Mouse (Mus musculus) hindbrain, embryonic 13.5 days (tissue): ENCODE measurements around the gene St7. TPM values are rescaled to one million over a fixed set of nuclear protein-coding genes. Genes with fewer than 3 reads are reported as not detected.
A peak's percentile ranks its signal among the peaks of the same experiment; 100 is the strongest.

Experiments
- ATAC-seq: fragments of 200-750 bp; cut with Nextera tagmentation; 2 replicates; pipeline ENCODE4 v1.8.0; 2017; ENCODE audit warnings: moderate TSS enrichment; ENCODE audit not compliant: low FRiP score
- H3K27ac ChIP-seq: fragments of 300-500 bp; sonication (generic); 2 replicates; pipeline ENCODE4 v1.5.1; 2015; ENCODE audit warnings: inconsistent platforms, mild to moderate bottlenecking, moderate library complexity
- H3K27me3 ChIP-seq: fragments of 300-500 bp; sonication (generic); 2 replicates; pipeline ENCODE4 v1.6.1; 2015; ENCODE audit warnings: mild to moderate bottlenecking, inconsistent platforms
- H3K36me3 ChIP-seq: fragments of 300-500 bp; sonication (generic); 2 replicates; pipeline ENCODE4 v1.6.1; 2015; ENCODE audit warnings: mild to moderate bottlenecking, inconsistent platforms
- H3K4me1 ChIP-seq: fragments of 300-500 bp; sonication (generic); replicated peaks from 2 replicates; pipeline ENCODE4 v1.6.1; 2015; ENCODE audit warnings: inconsistent platforms
- H3K4me2 ChIP-seq: fragments of 300-500 bp; sonication (generic); 2 replicates; pipeline ENCODE4 v1.6.1; 2015; ENCODE audit warnings: inconsistent platforms, mild to moderate bottlenecking, moderate library complexity
- H3K4me3 ChIP-seq: fragments of 300-500 bp; sonication (generic); 2 replicates; pipeline ENCODE4 v1.5.1; 2015; ENCODE audit warnings: mild to moderate bottlenecking, inconsistent platforms
- H3K9ac ChIP-seq: fragments of 300-500 bp; sonication (generic); 2 replicates; pipeline ENCODE4 v1.6.1; 2015; ENCODE audit warnings: mild to moderate bottlenecking, inconsistent platforms
- H3K9me3 ChIP-seq: fragments of 300-500 bp; sonication (generic); 2 replicates; pipeline ENCODE4 v1.6.1; 2016; ENCODE audit warnings: inconsistent platforms
- WGBS: fragments of 180-500 bp; shearing (Covaris S2); methylation state at CpG from one replicate; pipeline ENCODE4 v1.1.7; 2015; 5-methylcytosine and 5-hydroxymethylcytosine counted together
- polyA plus RNA-seq: library from polyadenylated mRNA; unstranded; fragments of >200 nt; fragmentation: Nextera tagmentation; extraction: Ambion mirVana; gene quantifications from 2 replicates; pipeline ENCODE4 v1.2.1, GENCODE M21; 2015

St7 gene
- polyA plus RNA-seq, 1 experiment from 2014 or later = 57.8 TPM

DNA sequence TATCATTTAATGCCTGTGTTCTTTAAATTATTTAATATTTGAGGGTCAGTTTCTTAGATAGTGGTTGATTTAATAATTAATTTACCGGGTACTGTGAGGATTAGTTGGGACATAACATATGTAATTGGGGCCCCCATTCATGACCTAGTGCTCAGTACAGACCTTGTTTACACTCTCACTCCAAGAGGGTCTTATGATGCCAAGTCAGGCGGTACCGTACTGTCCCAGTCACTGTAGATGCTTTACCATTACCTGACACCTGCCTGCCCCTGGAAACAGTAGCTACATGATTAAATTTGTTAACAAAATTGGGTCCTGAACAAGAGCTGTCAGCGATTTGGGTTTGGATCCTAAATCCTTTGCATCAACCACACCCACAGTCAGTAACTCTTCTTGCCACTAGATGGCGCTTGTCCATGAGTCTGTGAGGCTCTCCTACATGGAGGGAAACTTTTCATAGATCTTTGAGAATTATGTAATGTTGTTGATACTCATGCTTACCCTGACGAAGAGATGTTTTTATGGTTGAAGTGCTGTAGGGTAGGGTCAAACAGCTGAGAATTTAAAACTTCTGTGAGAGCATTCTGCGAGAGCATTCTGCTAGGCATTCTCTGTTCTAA is 33.2 kb downstream of the St7 start:
- Histone ChIP-seq H3K9me3 (no peaks in the 10 kb centered on the region), H3K4me2 (no peak overlapping the region), H3K27me3 (no peaks in the 10 kb centered on the region), H3K9ac (no peak overlapping the region), H3K36me3 (no peaks in the 10 kb centered on the region), H3K4me3 (no peak overlapping the region), H3K4me1 (no peaks in the 10 kb centered on the region), H3K27ac (no peak overlapping the region)
- peak; percentile 66; the same call in 1 of the 2 replicates for ATAC-seq
- 48% methylated on average over 7 of the region's 7 CpGs for WGBS

GRCm38 (mm10) chr6:17727241-17727640 is 34.5 kb downstream of the St7 start:
- no peaks in the 10 kb centered on the region for H3K36me3 ChIP-seq
- H3K4me3 ChIP-seq = no peak overlapping the region
- H3K9me3 ChIP-seq = no peaks in the 10 kb centered on the region
- no peak overlapping the region for H3K9ac ChIP-seq
- H3K27ac ChIP-seq = no peak overlapping the region
- 89% methylated on average over 3 of the region's 3 CpGs for WGBS
- no peaks in the 10 kb centered on the region for H3K27me3 ChIP-seq
- H3K4me1 ChIP-seq = no peaks in the 10 kb centered on the region
- ATAC-seq = no peak
- no peak overlapping the region for H3K4me2 ChIP-seq

DNA sequence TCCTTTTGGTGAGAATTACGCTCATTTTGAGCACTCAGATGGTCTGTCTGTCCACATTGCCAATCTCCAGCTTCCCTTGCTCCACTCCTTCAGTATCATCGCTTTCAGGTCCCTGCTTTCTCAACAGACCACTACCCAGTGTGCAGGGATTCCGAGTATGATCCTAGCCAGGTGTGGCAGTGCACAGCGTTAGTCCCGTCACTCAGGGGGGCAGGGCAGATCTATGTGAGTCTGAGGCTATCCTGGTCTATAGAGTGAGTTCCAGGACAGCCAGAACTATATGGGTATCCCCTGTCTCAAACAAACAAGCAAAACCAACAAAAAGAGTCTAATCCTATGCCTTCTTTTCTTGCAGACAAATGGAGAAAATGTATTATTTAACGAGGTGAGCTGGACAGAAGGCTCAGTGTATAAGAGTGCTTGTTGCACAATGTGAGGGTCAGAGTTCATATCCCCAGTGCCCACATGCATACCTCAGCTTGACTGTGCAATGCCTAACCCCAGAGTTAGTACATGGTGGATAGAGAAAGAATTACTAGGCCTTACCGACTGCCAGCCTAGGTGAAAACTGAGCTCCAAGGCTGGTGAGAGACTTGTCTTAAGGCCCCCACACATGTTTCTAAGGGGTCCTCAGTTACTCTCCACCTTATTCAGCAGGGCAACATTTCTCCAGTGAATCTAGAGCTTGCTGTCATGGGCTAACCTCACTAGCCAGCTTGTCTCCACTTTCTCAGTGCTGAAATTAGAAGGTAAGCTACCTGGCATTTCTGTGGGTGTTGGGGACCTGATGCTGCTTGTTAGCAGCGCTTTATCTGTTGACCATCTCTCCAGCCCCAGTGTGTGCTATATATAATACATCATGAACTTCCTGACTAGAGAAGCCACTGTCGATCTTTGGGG is 35.4 kb downstream of the St7 start:
- Histone ChIP-seq H3K36me3 (no peaks in the 10 kb centered on the region), H3K27me3 (no peaks in the 10 kb centered on the region), H3K27ac (no peak overlapping the region), H3K9ac (no peak overlapping the region), H3K4me3 (no peak overlapping the region), H3K9me3 (no peaks in the 10 kb centered on the region), H3K4me1 (no peaks in the 10 kb centered on the region), H3K4me2 (no peak overlapping the region)
- 85% methylated on average over 9 of the region's 9 CpGs for WGBS
- ATAC-seq = no peak

GRCm38 (mm10) chr6:17730122-17730521 is 37.4 kb downstream of the St7 start:
- H3K27ac ChIP-seq = no peak overlapping the region
- H3K4me2 ChIP-seq = no peak overlapping the region
- ATAC-seq = no peak
- H3K4me1 ChIP-seq = no peaks in the 10 kb centered on the region
- H3K9me3 ChIP-seq = no peaks in the 10 kb centered on the region
- H3K36me3 ChIP-seq = no peaks in the 10 kb centered on the region
- no peak overlapping the region for H3K4me3 ChIP-seq
- WGBS = 85% methylated on average over 6 of the region's 6 CpGs
- H3K27me3 ChIP-seq = no peaks in the 10 kb centered on the region
- H3K9ac ChIP-seq = no peak overlapping the region

- no peaks in the 10 kb centered on the region for H3K27me3 ChIP-seq
- H3K4me2 ChIP-seq = no peak overlapping the region
- WGBS = 75% methylated on average over 5 of the region's 5 CpGs
- no peaks in the 10 kb centered on the region for H3K4me1 ChIP-seq
- no peak overlapping the region for H3K27ac ChIP-seq
- H3K4me3 ChIP-seq = no peak overlapping the region
- H3K36me3 ChIP-seq = no peaks in the 10 kb centered on the region
- H3K9ac ChIP-seq = no peak overlapping the region
- ATAC-seq = no peak
- no peaks in the 10 kb centered on the region for H3K9me3 ChIP-seq
These were observed 39.0 kb downstream of the St7 start for GRCm38 (mm10) chr6:17731694-17732093.

- Histone ChIP-seq H3K4me1 (no peaks in the 10 kb centered on the region), H3K9me3 (no peaks in the 10 kb centered on the region), H3K27me3 (no peaks in the 10 kb centered on the region), H3K4me3 (no peak overlapping the region), H3K36me3 (no peaks in the 10 kb centered on the region), H3K4me2 (no peak overlapping the region), H3K27ac (no peak overlapping the region), H3K9ac (no peak overlapping the region)
- no peak for ATAC-seq
- WGBS = 91% methylated on average over 8 of the region's 8 CpGs
These were observed 41.2 kb downstream of the St7 start for GRCm38 (mm10) chr6:17733951-17734411.

DNA sequence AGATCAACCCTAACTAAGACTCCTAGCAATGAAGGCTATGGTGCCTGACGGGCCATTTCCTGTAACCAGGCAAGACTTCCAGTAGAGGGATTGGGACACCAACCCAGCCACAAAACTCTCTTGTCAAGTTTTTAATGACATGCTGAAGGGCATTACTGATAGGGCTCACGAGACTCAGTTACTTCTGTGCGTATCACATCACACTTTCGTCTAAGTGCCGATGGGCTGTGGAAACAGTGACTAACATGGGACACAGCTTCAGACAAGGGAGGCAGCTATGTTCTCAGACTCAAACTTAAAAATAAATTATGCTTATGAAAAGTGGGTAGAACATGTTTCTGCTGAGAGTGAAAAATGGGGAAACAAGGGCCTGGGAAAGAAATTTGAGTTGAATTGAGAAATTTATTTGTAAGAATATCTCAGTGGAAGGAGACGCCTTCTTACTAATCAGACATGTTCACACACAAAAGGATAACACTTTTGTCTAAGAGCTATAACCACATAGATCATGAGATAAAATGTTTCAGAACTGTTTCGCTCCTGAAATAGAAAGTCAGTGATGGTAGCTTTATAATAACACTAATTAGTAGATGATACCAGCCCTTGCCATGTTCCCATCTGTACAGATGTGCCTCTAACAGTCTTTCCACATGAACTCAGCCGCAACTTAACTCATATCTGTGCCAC is 44.7 kb downstream of the St7 start:
- Histone ChIP-seq H3K27ac (no peak overlapping the region), H3K36me3 (no peaks in the 10 kb centered on the region), H3K9me3 (no peaks in the 10 kb centered on the region), H3K4me2 (no peak overlapping the region), H3K4me1 (no peaks in the 10 kb centered on the region), H3K27me3 (no peaks in the 10 kb centered on the region), H3K9ac (no peak overlapping the region), H3K4me3 (no peak overlapping the region)
- WGBS = 96% methylated on average over 8 of the region's 8 CpGs
- ATAC-seq = no peak

DNA sequence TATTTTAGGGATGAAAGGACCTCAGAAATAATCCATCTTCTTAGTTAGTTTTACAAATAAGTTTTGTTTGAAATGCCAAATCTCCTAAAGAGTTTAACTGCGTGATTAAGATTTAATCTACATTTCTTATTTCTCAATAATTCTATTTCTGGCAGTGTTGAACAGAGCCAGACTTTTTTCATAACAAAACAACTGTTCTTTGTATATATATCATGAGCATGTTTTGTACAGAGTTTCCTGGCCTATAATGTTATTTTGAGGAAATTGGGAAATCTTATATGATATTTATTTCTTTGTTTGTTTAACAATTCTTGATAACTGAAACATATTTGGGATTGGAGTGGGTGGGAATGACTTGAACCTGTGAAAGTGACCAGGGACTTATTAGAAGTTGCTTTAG is 47.4 kb downstream of the St7 start:
- Histone ChIP-seq H3K9ac (no peak overlapping the region), H3K4me2 (no peak overlapping the region), H3K9me3 (no peaks in the 10 kb centered on the region), H3K27me3 (no peaks in the 10 kb centered on the region), H3K4me3 (no peak overlapping the region), H3K36me3 (no peaks in the 10 kb centered on the region), H3K4me1 (no peaks in the 10 kb centered on the region), H3K27ac (no peak overlapping the region)
- no peak for ATAC-seq
- 95% methylated on average over 1 of the region's 1 CpGs for WGBS

DNA sequence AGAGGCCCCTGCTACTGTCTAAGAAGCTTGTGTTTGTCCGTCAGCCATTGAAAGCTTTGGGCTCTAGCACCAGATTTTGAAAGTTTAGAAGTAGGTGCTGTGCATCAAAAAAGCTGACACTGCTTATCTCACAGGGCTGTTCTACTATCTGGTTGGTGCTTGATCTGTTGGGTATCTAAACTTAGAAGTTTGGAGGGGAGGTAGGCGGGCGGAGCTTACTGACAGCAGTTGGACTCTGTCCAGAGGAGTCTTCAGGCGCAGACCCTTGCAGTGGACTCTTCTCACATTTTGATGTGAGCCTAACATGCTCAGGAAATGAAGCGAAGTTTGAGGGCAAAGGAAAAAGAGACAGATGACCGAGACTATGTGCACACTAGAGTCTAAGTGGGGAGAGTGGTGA is 48.9 kb downstream of the St7 start:
- ATAC-seq = no peak
- no peak overlapping the region for H3K27ac ChIP-seq
- H3K36me3 ChIP-seq = no peaks in the 10 kb centered on the region
- no peaks in the 10 kb centered on the region for H3K9me3 ChIP-seq
- no peaks in the 10 kb centered on the region for H3K4me1 ChIP-seq
- no peak overlapping the region for H3K4me3 ChIP-seq
- H3K9ac ChIP-seq = no peak overlapping the region
- no peak overlapping the region for H3K4me2 ChIP-seq
- WGBS = over 99% methylated on average over 6 of the region's 6 CpGs
- no peaks in the 10 kb centered on the region for H3K27me3 ChIP-seq

- no peak overlapping the region for H3K4me2 ChIP-seq
- H3K36me3 ChIP-seq = no peaks in the 10 kb centered on the region
- H3K27ac ChIP-seq = no peak overlapping the region
- ATAC-seq = no peak
- no peak overlapping the region for H3K4me3 ChIP-seq
- 95% methylated on average over 4 of the region's 4 CpGs for WGBS
- no peaks in the 10 kb centered on the region for H3K4me1 ChIP-seq
- H3K27me3 ChIP-seq = no peaks in the 10 kb centered on the region
- no peaks in the 10 kb centered on the region for H3K9me3 ChIP-seq
- no peak overlapping the region for H3K9ac ChIP-seq
These were observed 49.5 kb downstream of the St7 start for GRCm38 (mm10) chr6:17742209-17742608.

DNA sequence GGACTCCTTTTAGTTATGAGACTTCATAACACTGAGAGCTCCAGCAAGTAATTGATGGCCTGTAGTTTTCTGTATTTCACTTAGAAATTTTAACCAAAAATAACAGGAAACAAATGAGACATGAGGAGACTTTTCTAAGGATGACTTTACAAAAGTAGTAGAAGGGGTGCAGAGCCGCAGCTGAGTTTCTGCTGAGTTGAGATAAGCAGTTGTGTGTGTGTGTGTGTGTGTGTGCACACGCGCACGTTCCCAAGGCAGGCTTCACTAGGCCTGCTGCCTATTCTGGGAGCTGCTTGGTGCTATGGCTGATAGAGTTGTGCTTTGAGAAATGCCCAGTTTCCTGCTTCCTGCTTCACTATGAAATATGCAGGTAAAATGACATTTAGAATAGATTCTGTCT is 50.6 kb downstream of the St7 start:
- Histone ChIP-seq H3K4me3 (no peak overlapping the region), H3K36me3 (no peaks in the 10 kb centered on the region), H3K9me3 (no peaks in the 10 kb centered on the region), H3K4me2 (no peak overlapping the region), H3K9ac (no peak overlapping the region), H3K27ac (no peak overlapping the region), H3K27me3 (no peaks in the 10 kb centered on the region), H3K4me1 (no peaks in the 10 kb centered on the region)
- 93% methylated on average over 4 of the region's 4 CpGs for WGBS
- ATAC-seq = no peak

GRCm38 (mm10) chr6:17747724-17748123 is 55.0 kb downstream of the St7 start:
- H3K27me3 ChIP-seq = no peaks in the 10 kb centered on the region
- H3K4me1 ChIP-seq = peaks cover 14% of the 10 kb centered on the region
- WGBS = 90% methylated on average over 13 of the region's 13 CpGs
- no peak overlapping the region for H3K27ac ChIP-seq
- ATAC-seq = no peak
- H3K4me2 ChIP-seq = no peak overlapping the region
- no peak overlapping the region for H3K4me3 ChIP-seq
- no peak overlapping the region for H3K9ac ChIP-seq
- H3K36me3 ChIP-seq = no peaks in the 10 kb centered on the region
- no peaks in the 10 kb centered on the region for H3K9me3 ChIP-seq
